Mouse (Mus musculus) hindbrain, embryonic 16.5 days (tissue): ENCODE data around the gene Ypel2. TPM values are rescaled to one million over a fixed set of nuclear protein-coding genes. Genes with fewer than 3 reads are reported as not detected.

Source experiments
- ATAC-seq: fragments of 200-750 bp; cut with Nextera tagmentation; 2 replicates; pipeline ENCODE4 v1.8.0; 2017; ENCODE audit warnings: moderate TSS enrichment, moderate library complexity
- H3K27ac ChIP-seq: fragments of 300-500 bp; sonication (generic); 2 replicates; pipeline ENCODE4 v1.5.1; 2014; ENCODE audit warnings: low read depth, mild to moderate bottlenecking, control low read depth, low read length, moderate library complexity
- H3K27me3 ChIP-seq: fragments of 300-500 bp; sonication (generic); replicated peaks from 2 replicates; pipeline ENCODE4 v1.6.1; 2014; ENCODE audit warnings: low read length; ENCODE audit not compliant: control insufficient read depth, insufficient read depth
- H3K36me3 ChIP-seq: fragments of 300-500 bp; sonication (generic); 2 replicates; pipeline ENCODE4 v1.6.1; 2014; ENCODE audit warnings: mild to moderate bottlenecking, low read length, moderate library complexity, mixed read lengths; ENCODE audit not compliant: control insufficient read depth, insufficient read depth
- H3K4me1 ChIP-seq: fragments of 300-500 bp; sonication (generic); 2 replicates; pipeline ENCODE4 v1.6.1; 2014; ENCODE audit warnings: low read depth, low read length; ENCODE audit not compliant: control insufficient read depth, insufficient read depth
- H3K4me2 ChIP-seq: fragments of 300-500 bp; sonication (generic); 2 replicates; pipeline ENCODE4 v1.6.1; 2014; ENCODE audit warnings: mild to moderate bottlenecking, low read length, control low read depth, moderate library complexity
- H3K4me3 ChIP-seq: fragments of 300-500 bp; sonication (generic); 2 replicates; pipeline ENCODE4 v1.5.1; 2014; ENCODE audit warnings: mild to moderate bottlenecking, low read length, control low read depth, moderate library complexity
- H3K9ac ChIP-seq: fragments of 300-500 bp; sonication (generic); 2 replicates; pipeline ENCODE4 v1.6.1; 2014; ENCODE audit warnings: low read depth, mild to moderate bottlenecking, control low read depth, low read length, moderate library complexity
- H3K9me3 ChIP-seq: fragments of 300-500 bp; sonication (generic); 2 replicates; pipeline ENCODE4 v1.6.1; 2014; ENCODE audit warnings: mild to moderate bottlenecking, low read length, moderate library complexity; ENCODE audit not compliant: control insufficient read depth
- WGBS: fragments of 180-500 bp; shearing (Covaris S2); extraction: QIAGEN DNeasy Blood & Tissue Kit; methylation state at CpG from one replicate; pipeline ENCODE4 v1.1.7; 2014; 5-methylcytosine and 5-hydroxymethylcytosine counted together
- polyA plus RNA-seq: library from polyadenylated mRNA; unstranded; fragments of >200 nt; fragmentation: Nextera tagmentation; extraction: Ambion mirVana; gene quantifications from 2 replicates; pipeline ENCODE4 v1.2.1, GENCODE M21; 2015

Gene Ypel2
- polyA plus RNA-seq, 1 experiment from 2014 or later, result 4.0 TPM

DNA sequence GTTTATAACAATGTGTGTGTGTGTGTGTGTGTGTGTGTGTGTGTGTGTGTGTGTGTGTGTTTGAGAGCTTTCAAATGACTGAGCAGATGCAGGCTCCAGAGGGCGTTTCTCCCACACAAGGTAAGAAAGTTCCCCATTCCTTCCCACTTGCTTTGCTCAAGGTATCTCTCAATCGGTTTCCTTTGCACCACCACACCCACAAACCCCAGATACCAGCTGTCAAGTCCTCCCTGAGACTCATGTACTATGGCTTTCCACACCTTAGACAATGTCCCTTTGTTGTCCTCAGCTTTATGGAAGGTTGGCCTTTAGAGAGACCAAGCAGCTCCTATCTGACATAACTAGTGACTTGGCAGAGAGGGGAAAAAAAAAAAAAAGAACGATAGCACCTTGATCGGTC is 29.3 kb upstream of the Ypel2 start:
- Histone ChIP-seq H3K4me3 (no peak overlapping the region), H3K27ac (no peak overlapping the region), H3K36me3 (no peaks in the 10 kb centered on the region), H3K9me3 (no peaks in the 10 kb centered on the region), H3K9ac (no peak overlapping the region), H3K27me3 (no peaks in the 10 kb centered on the region), H3K4me2 (no peak overlapping the region), H3K4me1 (no peaks in the 10 kb centered on the region)
- 70% methylated on average over 3 of the region's 4 CpGs for WGBS
- no peak for ATAC-seq

DNA sequence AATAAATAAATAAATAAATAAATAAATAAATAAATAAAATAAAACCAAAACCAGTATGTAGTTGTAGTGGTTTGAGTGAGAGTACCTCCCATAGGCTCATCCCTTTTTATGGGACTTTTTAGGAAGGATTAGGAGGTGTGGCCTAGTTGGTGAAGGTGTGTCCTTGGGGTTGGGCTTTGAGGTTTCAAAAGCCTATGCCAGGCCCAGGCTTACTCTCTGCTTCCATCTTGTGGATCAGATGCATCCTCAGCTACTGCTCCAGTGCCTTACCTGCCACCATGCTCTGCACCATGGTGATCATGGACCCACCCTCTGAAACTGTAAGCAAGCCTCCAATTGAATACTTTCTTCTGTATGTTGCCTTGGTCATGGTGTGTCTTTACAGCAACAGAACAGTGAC is 28.0 kb upstream of the Ypel2 start:
- H3K9ac ChIP-seq, result no peak overlapping the region
- no peak overlapping the region for H3K4me3 ChIP-seq
- H3K27me3 ChIP-seq, result no peaks in the 10 kb centered on the region
- H3K36me3 ChIP-seq, result no peaks in the 10 kb centered on the region
- H3K9me3 ChIP-seq, result no peaks in the 10 kb centered on the region
- no peak for ATAC-seq
- H3K4me1 ChIP-seq, result no peaks in the 10 kb centered on the region
- no peak overlapping the region for H3K27ac ChIP-seq
- H3K4me2 ChIP-seq, result no peak overlapping the region

DNA sequence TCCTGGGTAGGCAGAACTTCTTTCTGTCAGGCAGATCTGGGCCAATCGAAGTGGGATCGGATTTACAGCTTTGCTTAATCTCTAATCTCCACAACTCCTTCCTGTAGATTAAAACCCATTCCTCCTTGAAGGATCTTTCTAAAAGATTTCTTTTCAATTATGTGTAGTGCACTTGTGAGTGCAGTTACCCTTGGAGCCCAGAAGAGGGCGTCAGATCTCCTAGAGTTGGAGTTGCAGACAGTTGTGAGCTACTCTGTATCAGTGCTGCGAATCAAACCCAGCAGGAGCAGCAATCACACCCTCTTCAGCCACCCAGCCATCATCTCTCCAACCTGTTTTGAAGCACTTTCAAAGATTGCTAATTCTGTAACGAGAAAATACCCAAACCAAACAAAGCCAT is 26.9 kb upstream of the Ypel2 start:
- Histone ChIP-seq H3K4me1 (no peaks in the 10 kb centered on the region), H3K9me3 (no peaks in the 10 kb centered on the region), H3K27ac (no peak overlapping the region), H3K4me3 (no peak overlapping the region), H3K36me3 (no peaks in the 10 kb centered on the region), H3K27me3 (no peaks in the 10 kb centered on the region), H3K9ac (no peak overlapping the region), H3K4me2 (no peak overlapping the region)
- 88% methylated on average over 5 of the region's 5 CpGs for WGBS
- no peak for ATAC-seq

DNA sequence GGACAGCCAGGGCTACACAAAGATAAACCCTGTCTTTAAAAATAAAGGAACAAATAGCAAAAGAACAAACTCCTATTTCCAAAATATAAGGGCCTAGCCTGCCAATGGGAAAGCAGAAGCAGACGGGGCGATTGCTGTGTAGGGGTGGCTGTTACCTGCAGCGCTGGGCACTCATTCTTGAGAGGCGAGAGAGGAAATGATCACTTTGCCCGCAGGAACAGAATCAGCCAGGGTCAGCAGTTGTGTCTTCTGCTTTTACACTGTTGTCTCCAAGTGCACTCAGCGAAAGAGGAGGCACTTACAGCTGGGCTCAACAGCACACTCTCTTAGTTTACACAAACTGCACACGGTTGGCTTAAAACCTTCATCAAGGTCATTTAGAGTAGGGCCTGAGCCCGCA is 25.9 kb upstream of the Ypel2 start:
- no peaks in the 10 kb centered on the region for H3K27me3 ChIP-seq

DNA sequence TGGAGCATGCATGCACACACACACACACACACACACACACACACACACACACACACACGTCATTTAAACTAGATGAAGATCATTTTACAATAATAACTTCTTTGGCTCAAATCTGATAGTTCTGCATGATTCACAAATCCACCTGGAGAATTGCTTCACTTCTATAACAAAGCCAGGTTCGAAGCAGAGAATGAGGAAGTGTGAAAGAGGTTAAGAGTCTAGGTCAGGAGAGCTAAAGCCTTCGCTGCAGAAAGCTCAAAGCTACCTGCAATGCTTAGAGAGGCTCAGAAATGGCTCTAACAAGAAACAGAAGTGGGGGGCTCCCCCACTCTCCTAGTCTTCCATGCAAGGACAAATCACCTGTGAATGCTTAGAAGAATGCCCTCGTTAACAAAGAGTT is 24.6 kb upstream of the Ypel2 start:
- WGBS, result 81% methylated on average over 4 of the region's 4 CpGs
- no peak overlapping the region for H3K9ac ChIP-seq
- no peaks in the 10 kb centered on the region for H3K36me3 ChIP-seq
- H3K4me1 ChIP-seq, result no peaks in the 10 kb centered on the region
- no peak overlapping the region for H3K4me2 ChIP-seq
- H3K27me3 ChIP-seq, result no peaks in the 10 kb centered on the region
- H3K27ac ChIP-seq, result no peak overlapping the region
- no peak overlapping the region for H3K4me3 ChIP-seq
- H3K9me3 ChIP-seq, result no peaks in the 10 kb centered on the region
- ATAC-seq, result no peak

More for the DNA sequence above, 25.9 kb upstream of the Ypel2 start:
- Histone ChIP-seq H3K4me2 (no peak overlapping the region), H3K4me1 (no peaks in the 10 kb centered on the region), H3K36me3 (no peaks in the 10 kb centered on the region), H3K9me3 (no peaks in the 10 kb centered on the region), H3K9ac (no peak overlapping the region), H3K27ac (no peak overlapping the region), H3K4me3 (no peak overlapping the region)
- 87% methylated on average over 8 of the region's 8 CpGs for whole genome bisulfite sequencing
- no peak for ATAC-seq

DNA sequence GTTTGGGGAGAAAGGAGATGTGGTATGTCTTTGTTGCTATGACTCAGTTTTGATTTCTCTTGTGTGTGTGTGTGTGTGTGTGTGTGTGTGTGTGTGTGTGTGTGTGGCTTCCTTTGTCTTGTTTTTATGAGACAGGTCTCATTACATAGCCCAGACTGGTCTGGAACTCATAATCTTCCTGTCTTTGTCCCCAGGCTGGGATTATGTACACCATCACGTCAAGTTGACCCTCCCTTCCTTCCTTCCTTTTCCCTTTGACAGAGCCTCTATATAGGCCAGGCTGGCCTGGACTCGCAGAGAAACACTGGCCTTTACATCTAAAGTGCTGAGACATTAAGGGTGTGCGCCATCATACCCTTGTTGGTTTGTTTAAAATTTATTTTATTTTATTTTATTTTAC is 22.2 kb upstream of the Ypel2 start:
- Histone ChIP-seq H3K9me3 (no peaks in the 10 kb centered on the region), H3K9ac (no peak overlapping the region), H3K27me3 (no peaks in the 10 kb centered on the region), H3K4me3 (no peak overlapping the region), H3K36me3 (no peaks in the 10 kb centered on the region), H3K4me1 (no peaks in the 10 kb centered on the region), H3K4me2 (no peak overlapping the region), H3K27ac (no peak overlapping the region)
- no peak for ATAC-seq
- 83% methylated on average over 3 of the region's 3 CpGs for WGBS

DNA sequence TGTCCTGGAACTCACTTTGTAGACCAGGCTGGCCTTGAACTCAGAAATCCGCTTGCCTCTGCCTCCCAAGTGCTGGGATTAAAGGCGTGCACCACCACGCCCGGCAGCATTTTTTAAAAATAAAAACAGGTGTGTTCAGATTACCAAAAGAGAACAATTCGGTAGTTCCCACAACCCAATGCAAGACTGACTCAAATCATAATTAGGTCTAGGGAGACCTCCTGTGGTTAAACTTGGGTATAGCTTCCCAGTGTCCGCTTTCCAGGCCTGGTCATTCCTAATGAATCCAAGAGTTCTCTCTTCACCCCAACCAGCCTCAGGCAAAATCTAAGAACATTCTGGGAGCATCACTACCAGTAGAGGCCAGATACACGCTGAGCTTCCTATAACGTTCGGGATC is 17.0 kb upstream of the Ypel2 start:
- Histone ChIP-seq H3K4me3 (no peak overlapping the region), H3K27me3 (no peaks in the 10 kb centered on the region), H3K9me3 (no peaks in the 10 kb centered on the region), H3K36me3 (no peaks in the 10 kb centered on the region), H3K4me1 (no peaks in the 10 kb centered on the region; the same call in 1 of the 2 replicates), H3K4me2 (no peak overlapping the region), H3K9ac (no peak overlapping the region), H3K27ac (no peak overlapping the region)
- 0 out of 2 replicates have a peak, but pooled peaks have one; percentile 58 for ATAC-seq
- WGBS, result 26% methylated on average over 9 of the region's 9 CpGs

DNA sequence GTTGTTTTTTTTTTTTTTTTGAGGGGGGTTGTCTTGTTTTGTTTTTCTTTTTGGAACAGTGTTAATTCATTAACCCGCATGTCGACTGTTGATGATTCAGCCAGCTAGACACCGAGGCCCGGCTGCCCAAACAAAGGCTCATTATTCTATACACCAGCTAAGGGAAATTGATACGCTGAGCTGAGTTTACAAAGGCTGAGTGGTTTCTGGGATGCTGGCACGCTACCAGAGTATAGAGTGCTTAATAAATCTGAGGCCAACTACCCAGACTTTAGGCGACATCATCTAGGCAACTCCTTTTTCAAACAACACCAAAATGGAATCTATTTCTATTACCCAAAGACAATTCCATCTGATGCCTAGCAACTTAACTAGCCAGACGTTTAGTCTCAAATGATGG is 13.9 kb upstream of the Ypel2 start:
- Histone ChIP-seq H3K4me2 (no peak overlapping the region), H3K4me1 (no peaks in the 10 kb centered on the region; the same call in 1 of the 2 replicates), H3K9me3 (no peaks in the 10 kb centered on the region), H3K27me3 (no peaks in the 10 kb centered on the region), H3K9ac (no peak overlapping the region), H3K27ac (no peak overlapping the region), H3K4me3 (no peak overlapping the region), H3K36me3 (no peaks in the 10 kb centered on the region)
- no peak for ATAC-seq
- 8% methylated on average over 8 of the region's 8 CpGs for WGBS

DNA sequence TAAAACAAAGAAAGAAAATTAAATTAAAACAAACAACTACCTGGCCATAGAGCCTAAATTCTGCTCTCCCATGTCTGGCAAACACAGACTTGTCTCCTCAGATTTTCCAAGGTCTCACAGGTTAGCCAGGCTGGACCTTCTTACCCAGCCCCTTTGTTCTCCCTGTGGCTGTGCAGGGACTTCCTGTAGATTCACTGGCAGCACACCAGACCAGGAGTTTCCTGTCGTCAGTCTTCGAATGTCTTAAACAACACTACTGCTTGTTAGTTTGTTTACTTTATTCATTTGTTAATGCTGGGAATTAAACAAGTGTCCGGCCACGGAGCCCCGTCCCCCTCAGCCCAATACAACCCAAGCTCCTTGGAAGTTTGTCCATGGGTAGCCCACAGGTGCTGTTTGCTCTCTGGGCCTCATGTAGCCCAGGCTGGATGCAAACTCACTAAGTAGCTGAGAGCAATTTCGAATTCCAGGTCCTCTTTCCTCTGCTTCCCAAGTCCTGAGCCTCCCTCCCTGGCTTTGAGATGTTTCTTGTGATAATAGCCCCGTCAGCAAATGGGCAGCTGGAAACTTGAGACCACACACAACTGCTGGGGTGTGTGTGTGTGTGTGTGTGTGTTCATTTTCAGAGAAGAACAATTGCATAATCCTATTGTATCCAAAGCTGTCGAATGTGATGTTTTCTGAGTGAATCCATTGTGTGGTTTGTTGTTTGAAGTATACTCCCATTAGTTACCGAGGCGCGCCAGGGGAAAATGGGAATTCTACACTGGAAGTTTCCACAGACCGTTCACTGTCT is 11.7 kb upstream of the Ypel2 start:
- WGBS, result 61% methylated on average over 12 of the region's 12 CpGs
- Histone ChIP-seq H3K4me1 (no peaks in the 10 kb centered on the region; the same call in 1 of the 2 replicates), H3K9ac (no peak overlapping the region), H3K27me3 (no peaks in the 10 kb centered on the region), H3K9me3 (no peaks in the 10 kb centered on the region), H3K36me3 (no peaks in the 10 kb centered on the region), H3K4me2 (no peak overlapping the region), H3K4me3 (no peak overlapping the region), H3K27ac (no peak overlapping the region)
- ATAC-seq, result no peak
